Mouse (Mus musculus) liver, adult 2 months (tissue): ENCODE results near the gene Nav2.

Source experiments
- CTCF ChIP-seq: fragments of 200-500 bp; IDR thresholded peaks from 2 replicates; pipeline ENCODE4 v1.5.1; 2011; ENCODE audit warnings: low read depth, low read length, control low read depth
- POLR2A ChIP-seq: fragments of 200-500 bp; IDR thresholded peaks from 2 replicates; pipeline ENCODE4 v1.6.1; 2011; ENCODE audit warnings: low read length, control low read depth; ENCODE audit not compliant: insufficient read depth; ENCODE audit errors: extremely low read depth

DNA sequence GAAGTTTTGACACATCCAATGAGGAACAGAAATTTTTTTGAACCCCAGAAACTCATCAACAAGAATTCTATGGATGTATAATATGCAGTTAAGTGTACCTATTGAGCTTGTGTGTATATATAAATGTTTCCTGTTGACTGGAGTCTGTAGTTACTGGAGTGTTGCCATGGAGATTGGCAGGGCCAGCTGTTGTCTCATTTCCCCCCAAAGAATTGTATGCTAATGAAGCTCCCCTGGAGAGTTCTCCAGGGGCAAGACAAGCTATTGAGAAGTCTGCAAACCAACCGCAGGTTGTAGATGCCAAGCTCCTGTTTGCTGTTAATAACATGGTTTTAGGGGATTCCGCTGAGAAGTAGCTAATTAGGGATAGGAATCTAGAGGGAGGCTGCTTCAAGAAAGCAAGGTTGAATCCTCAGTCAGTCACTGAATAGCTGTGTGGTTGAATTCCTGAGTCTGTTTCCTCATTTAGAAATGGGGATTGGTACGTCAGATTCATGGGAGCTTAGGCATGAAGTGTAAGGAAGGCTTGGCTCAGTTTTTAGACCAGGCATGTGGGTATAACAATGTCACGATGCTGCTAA lies 174.2 kb downstream of the Nav2 start:
- TF ChIP-seq CTCF (no peak), POLR2A (no peak)
